22 mouse cellular contexts compared by ENCODE assay signal in the genomic region with DNA sequence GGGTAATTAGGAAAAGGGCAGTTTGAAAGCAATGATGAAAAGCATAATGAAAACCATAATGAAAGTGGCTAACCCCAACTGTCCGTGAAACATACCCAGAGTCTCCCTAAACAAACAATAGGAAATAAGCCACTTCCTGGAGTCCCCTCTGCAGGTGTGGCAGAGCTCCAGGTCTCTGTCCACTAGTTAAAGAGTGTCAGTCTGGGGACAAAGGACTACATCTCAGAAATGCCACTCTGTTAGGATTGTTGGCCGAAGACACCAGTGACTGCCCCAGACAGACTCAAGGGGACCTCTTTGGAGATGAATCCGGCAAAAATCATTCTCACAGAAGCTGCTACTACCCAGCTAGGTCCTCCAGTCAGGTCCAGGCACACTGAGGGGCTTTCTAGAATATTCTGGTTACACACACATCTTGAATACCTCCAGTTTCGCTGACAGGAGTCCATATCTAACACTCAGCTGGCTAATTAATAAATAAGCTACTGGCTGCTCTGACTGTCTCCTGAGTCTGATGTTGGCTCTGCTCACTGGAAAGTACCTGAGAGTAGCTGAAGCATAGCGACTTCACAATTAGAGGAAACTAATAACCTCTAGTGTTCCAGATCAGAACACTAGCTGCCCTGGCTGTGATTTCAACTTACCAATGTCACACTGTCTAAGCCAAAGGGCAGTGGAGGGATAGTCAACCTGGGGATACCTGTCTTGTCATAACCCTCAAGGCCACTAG. TPM values are rescaled to one million over a fixed set of nuclear protein-coding genes. Genes with fewer than 3 reads are reported as not detected.
"Had no signal": no experiment of that assay in that cellular context is flagged by ENCODE, and none has a peak within 500 bp of the region (broad histone marks: within the 10 kb centered on the region; RNA-seq: fewer than 3 reads in every experiment).

No protein-coding gene starts in this region.

- H3K4me3 ChIP-seq: layer of hippocampus, adult 2 months; limb, embryonic 10.5 days; limb, embryonic 13.5 days; liver, embryonic 12.5 days; liver, embryonic 15.5 days; lung, embryonic 15.5 days; megakaryocyte, embryonic 14.5 days; midbrain, embryonic 10.5 days; midbrain, embryonic 13.5 days; neural tube, embryonic 13.5 days; stomach, embryonic 15.5 days had no signal

- H3K36me3 ChIP-seq: limb, embryonic 10.5 days; limb, embryonic 13.5 days; liver, embryonic 12.5 days; liver, embryonic 15.5 days; lung, embryonic 15.5 days; midbrain, embryonic 10.5 days; midbrain, embryonic 13.5 days; neural tube, embryonic 13.5 days; stomach, embryonic 15.5 days had no signal

- H3K27ac ChIP-seq: layer of hippocampus, adult 2 months; limb, embryonic 10.5 days; limb, embryonic 13.5 days; liver, embryonic 12.5 days; liver, embryonic 15.5 days; lung, embryonic 15.5 days; midbrain, embryonic 10.5 days; midbrain, embryonic 13.5 days; neural tube, embryonic 13.5 days; stomach, embryonic 15.5 days had no signal

- H3K9ac ChIP-seq: limb, embryonic 13.5 days; liver, embryonic 12.5 days; liver, embryonic 15.5 days; lung, embryonic 15.5 days; midbrain, embryonic 13.5 days; neural tube, embryonic 13.5 days; stomach, embryonic 15.5 days had no signal

- H3K4me2 ChIP-seq: limb, embryonic 13.5 days; liver, embryonic 12.5 days; liver, embryonic 15.5 days; lung, embryonic 15.5 days; midbrain, embryonic 13.5 days; neural tube, embryonic 13.5 days; stomach, embryonic 15.5 days had no signal

- H3K4me1 ChIP-seq: limb, embryonic 13.5 days; neural tube, embryonic 13.5 days; stomach, embryonic 15.5 days had no signal

- DNase-seq: layer of hippocampus, adult 9-11 months; liver; lung, adult 18-20 months; lung, postnatal 10 days; lung, postnatal 36 days; retina, postnatal 1 day; right cerebral cortex, postnatal 25 days; spleen, adult 18-20 months; thymus, postnatal 36 days had no signal

- ATAC-seq: liver, embryonic 12.5 days; midbrain, embryonic 16.5 days had no signal

- H3K27me3 ChIP-seq: limb, embryonic 13.5 days; liver, embryonic 12.5 days; liver, embryonic 15.5 days; lung, embryonic 15.5 days; megakaryocyte, embryonic 14.5 days; midbrain, embryonic 13.5 days; neural tube, embryonic 13.5 days; stomach, embryonic 15.5 days had no signal

- H3K9me3 ChIP-seq: limb, embryonic 10.5 days; limb, embryonic 13.5 days; liver, embryonic 12.5 days; liver, embryonic 15.5 days; lung, embryonic 15.5 days; midbrain, embryonic 10.5 days; midbrain, embryonic 13.5 days; neural tube, embryonic 13.5 days; stomach, embryonic 15.5 days had no signal

RNA-seq across cellular contexts. Expression of gene Ect2l, which starts 12.2 kb away (rescaled TPM):
- polyA plus RNA-seq: large intestine, adult 2 months; liver, embryonic 15.5 days had no signal
